Mouse (Mus musculus): Measurements from ENCODE around the gene Vac14. TPM values are rescaled to one million over a fixed set of nuclear protein-coding genes. Genes with fewer than 3 reads are reported as not detected.
A peak's percentile ranks its signal among the peaks of the same experiment; 100 is the strongest.

The Vac14 gene
- polyA plus RNA-seq, 1 experiment from 2014 or later, result 23.7 TPM

GRCm38 (mm10) chr8:110697571-110697970 lies 79.2 kb downstream of the Vac14 start:
- 86% methylated on average over 5 of the region's 5 CpGs for WGBS

GRCm38 (mm10) chr8:110698098-110698497 lies 79.7 kb downstream of the Vac14 start:
- H3K4me1 ChIP-seq (replicated peaks), result peaks cover 43% of the 10 kb centered on the region
- 85% methylated on average over 1 of the region's 1 CpGs for WGBS

More at GRCm38 (mm10) chr8:110697571-110697970, 79.2 kb downstream of the Vac14 start:
- peaks cover 25% of the 10 kb centered on the region for H3K36me3 ChIP-seq
- H3K9ac ChIP-seq, result no peak overlapping the region
- H3K4me2 ChIP-seq, result no peak overlapping the region
- peaks cover 38% of the 10 kb centered on the region for H3K4me1 ChIP-seq (replicated peaks)
- no peak for ATAC-seq (ENCODE audit: low FRiP score)
- H3K27ac ChIP-seq, result no peak overlapping the region
- no peaks in the 10 kb centered on the region for H3K27me3 ChIP-seq
- H3K4me3 ChIP-seq, result no peak overlapping the region
- no peaks in the 10 kb centered on the region for H3K9me3 ChIP-seq

GRCm38 (mm10) chr8:110699501-110699900 lies 81.1 kb downstream of the Vac14 start:
- 91% methylated on average over 7 of the region's 7 CpGs for WGBS
- Histone ChIP-seq H3K9me3 (no peaks in the 10 kb centered on the region), H3K4me3 (no peak overlapping the region), H3K27ac (peak overlapping the region; percentile 24), H3K4me2 (no peak overlapping the region), H3K4me1 (replicated peaks) (peaks cover 55% of the 10 kb centered on the region), H3K27me3 (no peaks in the 10 kb centered on the region), H3K36me3 (peaks cover 20% of the 10 kb centered on the region; the same call in 1 of the 2 replicates), H3K9ac (no peak overlapping the region)
- no peak for ATAC-seq (ENCODE audit: low FRiP score)

More at GRCm38 (mm10) chr8:110698098-110698497, 79.7 kb downstream of the Vac14 start:
- Histone ChIP-seq H3K27me3 (no peaks in the 10 kb centered on the region), H3K9ac (no peak overlapping the region), H3K36me3 (peaks cover 25% of the 10 kb centered on the region), H3K9me3 (no peaks in the 10 kb centered on the region), H3K27ac (no peak overlapping the region), H3K4me2 (no peak overlapping the region), H3K4me3 (no peak overlapping the region)
- ATAC-seq (ENCODE audit: low FRiP score), result no peak

- 92% methylated on average over 2 of the region's 2 CpGs for WGBS
- Histone ChIP-seq H3K27ac (no peak overlapping the region), H3K27me3 (no peaks in the 10 kb centered on the region)
Measured at GRCm38 (mm10) chr8:110700561-110700960, 82.2 kb downstream of the Vac14 start.

GRCm38 (mm10) chr8:110702636-110703459 lies 84.5 kb downstream of the Vac14 start:
- H3K4me3 ChIP-seq, result no peak overlapping the region
- 36% methylated on average over 9 of the region's 9 CpGs for WGBS
- peak overlapping the region; percentile 44 for H3K9ac ChIP-seq
- no peak overlapping the region for H3K4me2 ChIP-seq
- no peaks in the 10 kb centered on the region for H3K9me3 ChIP-seq
- H3K27me3 ChIP-seq, result no peaks in the 10 kb centered on the region
- H3K4me1 ChIP-seq (replicated peaks), result peaks cover 51% of the 10 kb centered on the region
- H3K36me3 ChIP-seq, result peaks cover 9% of the 10 kb centered on the region; the same call in 1 of the 2 replicates
- peak overlapping the region; percentile 69 for H3K27ac ChIP-seq
- ATAC-seq (ENCODE audit: low FRiP score), result no peak

More at GRCm38 (mm10) chr8:110700561-110700960, 82.2 kb downstream of the Vac14 start:
- H3K9ac ChIP-seq, result no peak overlapping the region
- ATAC-seq (ENCODE audit: low FRiP score), result no peak
- H3K9me3 ChIP-seq, result no peaks in the 10 kb centered on the region
- no peak overlapping the region for H3K4me3 ChIP-seq
- no peak overlapping the region for H3K4me2 ChIP-seq
- H3K36me3 ChIP-seq, result peaks cover 20% of the 10 kb centered on the region; the same call in 1 of the 2 replicates
- H3K4me1 ChIP-seq (replicated peaks), result peaks cover 55% of the 10 kb centered on the region

GRCm38 (mm10) chr8:110703460-110704061 lies 85.2 kb downstream of the Vac14 start:
- no peak for ATAC-seq (ENCODE audit: low FRiP score)
- Histone ChIP-seq H3K4me1 (replicated peaks) (peaks cover 53% of the 10 kb centered on the region), H3K4me3 (no peak overlapping the region), H3K9me3 (no peaks in the 10 kb centered on the region), H3K4me2 (no peak overlapping the region), H3K36me3 (peaks cover 6% of the 10 kb centered on the region; the same call in 1 of the 2 replicates), H3K27ac (peak overlapping the region; percentile 69), H3K9ac (peak overlapping the region; percentile 44; the same call in 1 of the 2 replicates), H3K27me3 (no peaks in the 10 kb centered on the region)
- WGBS, result 78% methylated on average over 9 of the region's 9 CpGs

- H3K36me3 ChIP-seq, result peaks cover 5% of the 10 kb centered on the region; the same call in 1 of the 2 replicates
- no peak for ATAC-seq (ENCODE audit: low FRiP score)
- H3K4me2 ChIP-seq, result no peak overlapping the region
- H3K4me3 ChIP-seq, result no peak overlapping the region
- H3K9ac ChIP-seq, result no peak overlapping the region
- H3K27me3 ChIP-seq, result no peaks in the 10 kb centered on the region
- WGBS, result 79% methylated on average over 3 of the region's 3 CpGs
- peak overlapping the region; percentile 78 for H3K27ac ChIP-seq
- H3K9me3 ChIP-seq, result no peaks in the 10 kb centered on the region
- H3K4me1 ChIP-seq (replicated peaks), result peaks cover 59% of the 10 kb centered on the region
Measured at GRCm38 (mm10) chr8:110704103-110704502, 85.7 kb downstream of the Vac14 start.

- no peak for ATAC-seq (ENCODE audit: low FRiP score)
- no peaks in the 10 kb centered on the region for H3K27me3 ChIP-seq
- H3K4me2 ChIP-seq, result no peak overlapping the region
- peaks cover 69% of the 10 kb centered on the region for H3K4me1 ChIP-seq (replicated peaks)
- no peak overlapping the region for H3K9ac ChIP-seq
- no peak overlapping the region for H3K4me3 ChIP-seq
- 60% methylated on average over 14 of the region's 14 CpGs for WGBS
- peak overlapping the region; percentile 78 for H3K27ac ChIP-seq
- peaks cover 6% of the 10 kb centered on the region for H3K36me3 ChIP-seq
- H3K9me3 ChIP-seq, result no peaks in the 10 kb centered on the region
Measured at GRCm38 (mm10) chr8:110705391-110706287, 87.3 kb downstream of the Vac14 start.

- peaks cover 74% of the 10 kb centered on the region for H3K4me1 ChIP-seq (replicated peaks)
- 84% methylated on average over 3 of the region's 3 CpGs for WGBS
Measured at GRCm38 (mm10) chr8:110706288-110706870, 88.0 kb downstream of the Vac14 start.

GRCm38 (mm10) chr8:110708429-110708828 lies 90.0 kb downstream of the Vac14 start:
- ATAC-seq (ENCODE audit: low FRiP score), result no peak

More at GRCm38 (mm10) chr8:110706288-110706870, 88.0 kb downstream of the Vac14 start:
- 0 out of 2 replicates have a peak overlapping the region, but pooled peaks have one; percentile 78 for H3K27ac ChIP-seq
- H3K36me3 ChIP-seq, result peaks cover 13% of the 10 kb centered on the region
- H3K4me2 ChIP-seq, result no peak overlapping the region
- no peak overlapping the region for H3K4me3 ChIP-seq
- ATAC-seq (ENCODE audit: low FRiP score), result no peak
- no peaks in the 10 kb centered on the region for H3K9me3 ChIP-seq
- no peaks in the 10 kb centered on the region for H3K27me3 ChIP-seq
- H3K9ac ChIP-seq, result no peak overlapping the region

GRCm38 (mm10) chr8:110710593-110710992 lies 92.2 kb downstream of the Vac14 start:
- no peak overlapping the region for H3K9ac ChIP-seq
- peaks cover 45% of the 10 kb centered on the region for H3K4me1 ChIP-seq (replicated peaks)
- no peak for ATAC-seq (ENCODE audit: low FRiP score)
- WGBS, result 73% methylated on average over 3 of the region's 3 CpGs
- peaks cover 54% of the 10 kb centered on the region for H3K36me3 ChIP-seq
- H3K27ac ChIP-seq, result peak overlapping the region; percentile 58
- H3K9me3 ChIP-seq, result no peaks in the 10 kb centered on the region
- no peak overlapping the region for H3K4me2 ChIP-seq
- H3K27me3 ChIP-seq, result no peaks in the 10 kb centered on the region
- H3K4me3 ChIP-seq, result no peak overlapping the region

More at GRCm38 (mm10) chr8:110708429-110708828, 90.0 kb downstream of the Vac14 start:
- H3K27ac ChIP-seq, result peak overlapping the region; percentile 52; the same call in 1 of the 2 replicates
- 0 out of 2 replicates have a peak overlapping the region, but pooled peaks have one; percentile 19 for H3K9ac ChIP-seq
- H3K4me1 ChIP-seq (replicated peaks), result peaks cover 54% of the 10 kb centered on the region
- no peaks in the 10 kb centered on the region for H3K9me3 ChIP-seq
- H3K4me3 ChIP-seq, result no peak overlapping the region
- WGBS, result 67% methylated on average over 11 of the region's 11 CpGs
- H3K27me3 ChIP-seq, result no peaks in the 10 kb centered on the region
- H3K4me2 ChIP-seq, result no peak overlapping the region
- peaks cover 33% of the 10 kb centered on the region for H3K36me3 ChIP-seq
